Mouse (Mus musculus) left cerebral cortex, postnatal 10 days (tissue): ENCODE results near the gene Rxfp4. TPM values are rescaled to one million over a fixed set of nuclear protein-coding genes. Genes with fewer than 3 reads are reported as not detected.

Source experiments
- DNase-seq, 2 experiments: peaks; one replicate each; pipeline ENCODE4 v3.0.0; 2021 to 2022; ENCODE audit warnings: low spot score in 2 of 2, mixed read lengths in 1 of 2; ENCODE audit errors: extremely low spot score in 1 of 2
- intact Hi-C: fragments of 180-260 bp; cut with DNase I; formaldehyde crosslinking; loops from one replicate; pipeline ENCODE4 v1.15.1; 2025
- total RNA-seq, 2 experiments: library from RNA; stranded (reverse); gene quantifications; 2 replicates each; pipeline ENCODE4 v1.2.3; 2021

Rxfp4 gene
- not detected for total RNA-seq

DNA sequence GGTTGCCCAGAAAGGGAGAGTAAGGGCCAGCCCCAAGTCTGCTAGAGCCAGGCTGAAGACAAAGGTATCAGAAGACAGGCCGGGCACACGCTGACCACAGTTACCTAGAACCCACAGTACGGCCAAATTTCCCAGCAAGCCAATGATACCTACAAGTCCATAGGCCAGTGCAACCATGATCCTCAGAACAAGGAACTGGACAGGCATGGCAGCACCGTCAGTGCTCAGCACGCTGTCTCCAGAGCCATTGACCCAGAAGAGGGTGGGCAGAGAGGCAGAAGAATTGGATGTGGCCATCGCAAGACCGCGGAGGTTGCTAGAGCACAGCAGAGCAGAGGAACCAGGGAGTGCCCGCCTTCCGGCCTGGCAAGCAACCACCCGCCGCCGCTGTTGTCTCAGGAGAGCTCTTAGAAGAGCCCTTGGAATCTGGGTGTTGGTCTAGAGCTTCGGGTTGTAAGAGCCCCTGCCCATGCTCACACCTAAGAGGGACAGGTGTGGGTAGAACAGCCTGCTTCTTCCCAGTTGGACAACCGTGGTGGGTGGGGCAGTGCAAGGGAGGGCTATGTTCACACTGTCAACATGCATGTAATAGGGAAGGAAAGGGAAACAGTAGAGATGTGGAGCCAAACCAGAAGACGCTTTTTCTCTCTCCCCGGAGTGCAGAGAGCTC is at the start of gene Rxfp4:
Gene Rxfp4 (minus strand): TSS at position 297 of the 670 bp plus-strand sequence.
- intact Hi-C loops: no loop called here
- peak in 1 of 2 experiments; percentile 22 for DNase-seq

DNA sequence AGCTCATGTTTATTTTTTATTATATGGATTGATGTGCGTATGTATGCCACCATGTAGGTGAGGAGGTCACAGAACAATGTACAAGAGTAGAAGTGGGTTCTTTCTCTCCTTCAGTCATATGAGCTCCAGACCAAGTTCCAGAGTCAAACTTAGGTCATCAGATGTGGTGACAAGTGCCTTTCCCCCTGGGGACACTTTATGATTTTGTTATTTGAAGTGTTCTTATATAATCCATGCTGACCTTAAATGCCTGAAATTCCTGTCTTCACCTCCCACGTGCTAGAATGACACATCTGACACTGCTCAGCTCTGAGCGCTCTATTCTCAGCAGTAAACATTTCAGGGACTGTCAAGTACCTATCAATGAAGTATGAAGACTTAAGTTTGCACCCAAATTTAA is 48.3 kb upstream of the Rxfp4 start:
- intact Hi-C loops: no loop called here
- DNase-seq: no peak

DNA sequence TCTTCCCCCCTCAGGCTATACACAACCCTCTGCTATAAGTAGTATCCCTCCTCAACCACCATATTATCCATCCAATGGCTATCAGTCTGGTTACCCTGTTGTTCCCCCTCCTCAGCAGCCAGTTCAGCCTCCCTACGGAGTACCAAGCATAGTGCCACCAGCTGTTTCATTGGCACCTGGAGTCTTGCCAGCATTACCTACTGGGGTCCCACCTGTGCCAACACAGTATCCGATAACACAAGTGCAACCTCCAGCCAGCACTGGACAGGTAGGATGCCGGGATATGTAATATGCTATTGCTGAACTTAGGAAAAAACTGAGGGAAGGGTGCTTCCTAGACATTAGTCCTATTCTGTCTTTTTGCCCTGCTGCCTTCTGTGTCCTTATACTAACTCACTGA is 47.3 kb upstream of the Rxfp4 start:
- intact Hi-C loops: no loop called here
- DNase-seq: no peak

DNA sequence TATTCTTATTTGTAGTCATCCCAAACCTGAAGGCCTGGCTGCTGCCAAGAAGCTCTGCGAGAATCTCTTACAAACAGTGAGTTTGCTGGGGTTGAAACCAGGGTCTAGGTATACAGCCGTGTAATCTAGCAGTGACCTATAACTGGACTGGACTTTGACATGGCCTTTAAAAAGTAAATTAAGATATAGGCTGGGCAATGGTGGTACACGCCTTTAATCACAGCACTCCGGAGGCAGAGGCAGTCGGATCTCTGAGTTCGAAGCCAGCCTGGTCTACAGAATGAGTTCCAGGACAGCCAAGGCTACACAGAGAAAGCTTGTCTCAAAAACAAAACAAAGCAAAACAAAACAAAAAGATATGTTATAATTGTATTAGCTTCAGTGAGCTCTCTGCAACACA is 45.9 kb upstream of the Rxfp4 start:
- no peak for DNase-seq
- intact Hi-C loops: loop anchor here (10.0 kb wide), 1 partner anchor 394 kb away; no protein-coding TSS in a partner anchor

DNA sequence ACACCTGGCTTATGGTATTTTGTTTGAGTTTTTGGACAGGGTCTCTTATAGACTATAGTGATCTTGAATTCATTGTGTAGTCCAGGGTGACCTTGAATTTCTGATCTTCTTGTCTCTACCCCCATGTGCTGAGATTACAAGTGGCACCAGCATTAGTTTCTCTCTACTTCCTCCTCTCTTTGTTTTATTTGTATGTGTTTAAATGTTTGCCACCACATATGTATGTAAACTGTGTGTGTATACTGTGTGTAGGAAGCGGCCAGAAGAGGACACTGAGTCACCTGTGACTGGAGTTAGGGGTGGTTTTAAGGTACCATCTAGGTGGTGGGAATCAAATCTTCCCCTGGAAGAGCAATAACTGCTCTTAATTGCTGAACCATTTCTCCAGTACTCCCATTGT is 45.1 kb upstream of the Rxfp4 start:
- intact Hi-C loops: loop anchor here (10.0 kb wide), 1 partner anchor 393 kb away; no protein-coding TSS in a partner anchor
- DNase-seq: no peak

DNA sequence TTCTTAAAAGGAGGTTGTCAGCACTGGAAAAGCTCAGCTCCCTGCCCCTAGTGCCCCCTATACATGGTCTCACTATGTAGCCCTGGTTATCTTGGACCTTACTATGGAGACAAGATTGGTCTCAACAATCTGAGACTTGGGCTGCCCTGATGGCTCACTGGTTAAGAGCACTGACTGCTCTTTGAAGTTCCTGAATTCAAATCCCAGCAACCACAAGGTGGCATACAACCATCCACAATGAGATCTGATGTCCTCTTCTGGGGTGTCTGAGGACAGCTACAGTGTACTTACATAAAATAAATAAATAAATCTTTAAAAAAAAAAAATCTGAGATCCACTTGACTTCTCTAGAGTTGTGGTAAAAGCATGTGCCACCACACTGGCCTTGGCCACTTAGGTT is 42.6 kb upstream of the Rxfp4 start:
- intact Hi-C loops: loop anchor here (10.0 kb wide), 1 partner anchor 391 kb away; no protein-coding TSS in a partner anchor
- DNase-seq: no peak

DNA sequence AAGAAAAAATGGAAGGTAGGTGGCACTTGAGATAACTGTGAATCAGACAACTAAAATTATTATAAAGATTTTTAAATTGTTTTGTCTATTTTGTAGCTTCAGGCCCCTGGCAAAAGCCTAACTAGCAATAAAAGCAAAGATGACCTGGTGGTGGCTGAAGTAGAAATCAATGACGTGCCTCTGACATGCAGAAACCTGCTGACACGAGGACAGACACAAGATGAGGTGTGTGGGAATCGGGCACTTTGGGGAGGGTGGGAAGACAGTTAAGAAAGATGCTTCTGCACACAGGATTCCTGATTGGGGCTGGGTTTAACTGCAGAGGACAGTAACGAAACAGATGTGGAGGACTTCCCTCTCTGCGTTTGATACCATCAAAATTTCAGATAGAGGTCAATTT is 36.1 kb upstream of the Rxfp4 start:
- intact Hi-C loops: loop anchor here (5.0 kb wide), 1 partner anchor 82 kb away; the partner anchor contains the start of gene Arhgef2
- DNase-seq: no peak

DNA sequence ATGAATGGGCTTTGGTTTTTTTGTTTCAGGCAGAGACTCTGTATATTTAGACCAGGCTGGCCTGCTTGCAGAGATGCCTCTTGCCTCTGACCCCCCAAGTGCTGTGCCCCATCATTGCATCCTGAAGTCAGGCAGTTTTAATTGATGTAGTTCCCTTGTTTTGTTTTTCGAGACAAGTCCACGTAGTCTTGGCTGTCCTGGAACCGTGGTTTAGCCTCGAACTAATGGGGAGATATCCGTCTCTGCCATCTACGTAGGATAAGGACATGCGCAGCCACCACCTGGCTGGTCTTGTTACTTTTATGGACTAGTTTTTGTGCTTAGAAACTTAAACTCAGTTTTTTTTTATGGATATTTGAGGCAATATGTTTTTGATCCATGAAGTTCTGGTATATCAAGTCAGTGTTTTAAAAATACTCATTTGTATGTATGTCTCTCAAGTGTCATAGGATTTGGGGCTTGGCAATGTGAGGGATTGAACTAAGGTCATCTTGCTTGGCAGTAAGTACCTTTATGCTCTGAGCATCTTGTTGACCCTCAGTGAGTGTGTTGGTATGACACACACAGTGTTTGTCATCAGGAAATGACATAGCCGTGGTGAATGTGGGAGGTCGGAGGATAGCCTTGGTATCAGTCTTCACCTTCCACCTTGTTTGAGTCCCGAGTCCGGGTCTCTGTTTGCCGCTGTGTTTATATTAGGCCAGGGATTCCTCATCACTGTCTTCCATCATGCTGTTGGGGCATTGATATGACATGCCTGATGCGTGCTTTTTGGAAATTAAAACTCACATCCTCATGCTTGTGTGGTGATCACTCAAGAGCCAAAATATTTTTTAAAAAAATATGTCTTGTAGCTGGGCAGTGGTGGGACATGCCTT is 34.0 kb upstream of the Rxfp4 start:
- intact Hi-C loops: loop anchor here (5.0 kb wide), 1 partner anchor 80 kb away; the partner anchor contains the start of gene Arhgef2
- no peak for DNase-seq

DNA sequence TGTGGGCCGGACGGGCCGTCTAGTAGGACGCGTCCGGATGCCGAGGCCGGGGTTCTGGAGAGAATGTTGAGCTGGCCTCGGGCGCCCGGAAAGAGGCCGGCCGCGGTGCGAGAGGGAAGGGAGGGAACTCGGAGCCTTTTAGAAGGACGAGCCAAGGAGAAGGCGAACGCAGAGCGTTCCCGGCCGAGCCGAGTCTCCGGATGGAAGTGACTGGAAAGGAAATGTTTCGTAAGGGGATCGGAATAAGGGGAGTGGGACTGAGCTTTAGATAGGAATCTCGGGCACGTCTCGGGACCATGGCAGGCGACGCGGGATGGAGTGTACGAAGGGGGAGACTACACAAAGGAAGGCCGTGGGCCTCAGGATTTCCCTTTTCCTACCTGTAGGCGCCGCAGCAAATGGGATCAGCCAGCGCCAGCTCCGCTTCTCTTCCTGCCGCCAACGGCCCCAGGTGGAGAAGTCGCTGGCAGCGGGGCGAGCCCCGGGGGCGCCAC is 33.1 kb upstream of the Rxfp4 start:
- peak in 1 of 2 experiments; percentile 69 for DNase-seq
- intact Hi-C loops: loop anchor here (5.0 kb wide), 1 partner anchor 79 kb away; the partner anchor contains the start of gene Arhgef2

DNA sequence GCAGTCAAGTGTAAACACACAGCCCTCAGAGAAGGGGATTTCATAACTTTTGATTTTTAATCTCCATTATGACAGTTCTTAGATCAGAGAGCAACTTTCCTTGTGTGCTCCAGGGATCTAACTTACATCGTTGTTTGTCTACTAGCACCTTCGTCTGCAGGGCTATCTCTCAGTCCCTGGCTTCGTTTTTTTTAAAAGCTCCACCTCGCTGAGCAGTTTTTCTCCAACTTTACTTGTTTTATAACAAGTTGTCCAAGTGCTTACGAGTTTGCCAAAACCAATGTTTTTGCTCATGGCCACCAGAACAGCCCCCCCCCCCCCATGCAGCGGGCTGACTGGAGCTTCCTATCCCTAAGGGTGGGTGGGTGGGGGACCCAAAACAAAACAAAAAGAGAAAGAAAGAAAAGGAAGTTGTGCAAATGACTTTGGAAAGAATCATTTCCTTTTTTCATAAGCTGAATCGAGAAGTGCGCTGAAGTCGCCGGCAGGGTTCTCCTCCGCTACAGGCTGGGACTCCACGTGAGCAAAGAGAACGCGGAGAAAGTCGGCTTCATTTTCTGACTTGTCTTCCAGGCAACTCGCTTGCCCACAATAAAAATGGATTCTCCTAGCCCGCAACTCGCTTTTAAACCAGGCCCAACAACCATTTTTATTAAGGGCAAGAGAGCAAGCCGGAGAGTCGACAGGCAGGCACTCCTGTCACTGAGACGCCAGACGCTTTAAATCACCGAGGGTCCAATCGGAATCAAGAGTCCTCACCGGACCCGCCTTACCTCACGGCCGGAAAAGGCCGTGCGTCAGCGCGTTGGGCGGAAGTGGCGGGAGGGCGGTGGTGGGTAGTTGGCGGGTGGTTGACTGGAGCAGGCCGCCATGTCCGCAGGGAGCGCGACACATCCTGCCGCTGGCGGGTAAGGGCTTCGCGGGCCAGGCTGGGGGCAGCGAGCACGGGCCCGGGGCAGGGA is 32.3 kb upstream of the Rxfp4 start, which contains the start of gene Khdc4:
Gene Khdc4 (plus strand): TSS at position 824 of the 962 bp plus-strand sequence.
- intact Hi-C loops: loop anchor here (5.0 kb wide), 1 partner anchor 78 kb away; the partner anchor contains the start of gene Arhgef2
- DNase-seq: peak; percentile 97 to 98

DNA sequence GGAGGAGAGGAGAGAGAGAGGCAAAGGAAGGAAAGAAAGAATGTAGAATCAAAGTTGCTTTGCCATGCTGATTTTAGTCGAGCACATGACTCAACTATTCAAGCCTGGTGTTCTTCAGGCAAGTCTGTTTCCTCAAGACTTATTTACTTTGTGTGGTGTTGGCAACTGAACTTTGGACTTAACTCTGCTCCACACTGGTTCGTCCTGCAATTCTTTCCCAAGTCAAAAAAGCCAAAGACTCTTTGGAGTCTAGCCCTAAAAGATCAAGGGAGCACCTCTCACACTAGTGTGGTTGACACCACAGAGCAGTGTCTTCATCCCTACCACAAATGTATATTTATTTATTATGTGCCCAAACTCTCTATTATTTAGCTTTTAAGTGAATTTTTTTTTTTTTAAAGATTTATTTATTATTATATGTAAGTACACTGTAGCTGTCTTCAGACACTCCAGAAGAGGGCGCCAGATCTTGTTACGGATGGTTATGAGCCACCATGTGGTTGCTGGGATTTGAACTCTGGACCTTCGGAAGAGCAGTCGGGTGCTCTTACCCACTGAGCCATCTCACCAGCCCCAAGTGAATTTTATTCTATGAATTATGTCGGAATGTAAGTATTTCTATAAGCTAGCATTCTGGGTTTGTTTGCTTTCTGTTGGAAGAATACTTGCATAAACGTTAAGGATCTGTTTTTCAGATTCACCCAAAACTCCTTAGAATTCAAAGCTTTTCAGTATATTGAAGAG is 31.5 kb upstream of the Rxfp4 start:
- no peak for DNase-seq
- intact Hi-C loops: no loop called here

DNA sequence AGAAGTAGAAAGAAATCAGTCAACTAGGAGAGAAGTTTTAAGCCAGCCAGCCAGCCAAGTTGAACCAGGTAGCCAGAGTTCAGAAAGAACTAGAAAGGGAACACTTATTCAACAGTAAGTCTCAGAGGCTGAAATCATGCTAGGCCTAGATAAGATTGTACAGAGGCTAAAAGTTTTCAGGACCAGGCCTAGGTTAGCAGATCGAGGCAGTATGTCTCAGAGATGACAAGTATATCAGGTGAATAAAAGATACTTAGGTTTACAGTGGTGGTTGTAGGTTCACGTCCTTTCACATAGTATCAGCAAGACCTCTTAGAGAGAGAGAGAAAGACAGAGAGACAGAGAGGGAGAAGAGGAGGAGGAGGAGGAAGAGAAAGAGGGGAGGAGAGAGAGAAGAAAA is 30.9 kb upstream of the Rxfp4 start:
- intact Hi-C loops: no loop called here

DNA sequence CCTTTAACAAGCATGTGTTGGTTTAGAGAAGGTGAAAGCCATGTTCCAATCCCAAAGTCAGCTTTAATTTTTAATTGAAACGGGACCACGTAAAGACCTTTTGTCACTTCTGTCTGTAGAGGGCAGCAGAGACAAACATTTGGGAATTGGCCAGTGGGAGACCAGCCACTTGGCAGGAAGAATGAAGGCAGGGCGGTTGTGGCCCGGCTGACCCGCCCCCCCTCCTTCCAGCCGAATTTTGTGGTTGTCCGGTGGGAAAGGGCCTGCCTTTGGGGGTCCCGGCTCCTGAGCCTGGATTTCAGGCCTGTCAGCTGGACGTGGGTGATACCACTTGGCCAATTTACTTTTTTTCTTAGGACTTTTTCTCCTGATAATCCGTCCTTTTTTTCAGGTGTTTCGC is 24.5 kb upstream of the Rxfp4 start:
- intact Hi-C loops: no loop called here
- DNase-seq: peak; percentile 40 to 78

More for the DNA sequence above, 30.9 kb upstream of the Rxfp4 start:
- DNase-seq: no peak

DNA sequence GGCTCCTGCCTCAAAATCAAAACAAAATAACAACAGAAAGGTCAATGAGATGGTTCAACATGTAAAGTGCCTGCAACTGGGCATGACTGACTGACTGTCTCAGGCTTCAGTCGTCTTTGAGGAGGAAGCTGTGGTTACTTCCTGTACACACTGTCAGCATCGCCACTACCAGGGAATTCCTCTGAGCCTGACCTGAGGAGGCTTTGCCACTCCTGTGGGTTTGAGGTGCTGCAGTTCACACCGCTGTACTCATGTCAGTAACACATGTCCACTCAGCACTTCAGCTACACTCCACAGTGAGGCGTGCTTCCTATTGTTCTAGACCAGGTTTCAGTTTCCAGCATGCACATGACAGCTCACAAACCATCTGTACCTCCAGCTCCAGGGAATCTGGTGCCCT is 11.2 kb upstream of the Rxfp4 start:
- intact Hi-C loops: no loop called here
- DNase-seq: no peak

DNA sequence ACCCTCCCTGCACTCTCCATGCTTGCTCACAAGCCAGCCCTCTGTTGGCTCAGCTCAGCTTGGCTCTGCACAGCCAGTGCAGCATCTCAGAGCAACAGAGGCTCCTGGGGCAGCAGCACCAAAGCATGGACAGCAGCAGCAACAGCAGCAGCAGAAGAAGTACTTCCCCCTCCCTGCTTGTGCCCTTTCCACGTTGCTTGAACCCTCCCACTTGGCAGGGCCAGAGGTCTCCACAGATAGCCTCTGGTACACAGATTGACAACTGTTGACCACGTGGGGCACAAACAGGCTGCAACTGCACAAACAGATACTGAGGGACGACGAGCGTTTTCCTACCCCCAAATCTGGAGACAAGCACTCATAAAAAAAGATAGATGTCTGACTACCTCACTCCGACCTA is 6.9 kb upstream of the Rxfp4 start:
- intact Hi-C loops: no loop called here
- DNase-seq: no peak

DNA sequence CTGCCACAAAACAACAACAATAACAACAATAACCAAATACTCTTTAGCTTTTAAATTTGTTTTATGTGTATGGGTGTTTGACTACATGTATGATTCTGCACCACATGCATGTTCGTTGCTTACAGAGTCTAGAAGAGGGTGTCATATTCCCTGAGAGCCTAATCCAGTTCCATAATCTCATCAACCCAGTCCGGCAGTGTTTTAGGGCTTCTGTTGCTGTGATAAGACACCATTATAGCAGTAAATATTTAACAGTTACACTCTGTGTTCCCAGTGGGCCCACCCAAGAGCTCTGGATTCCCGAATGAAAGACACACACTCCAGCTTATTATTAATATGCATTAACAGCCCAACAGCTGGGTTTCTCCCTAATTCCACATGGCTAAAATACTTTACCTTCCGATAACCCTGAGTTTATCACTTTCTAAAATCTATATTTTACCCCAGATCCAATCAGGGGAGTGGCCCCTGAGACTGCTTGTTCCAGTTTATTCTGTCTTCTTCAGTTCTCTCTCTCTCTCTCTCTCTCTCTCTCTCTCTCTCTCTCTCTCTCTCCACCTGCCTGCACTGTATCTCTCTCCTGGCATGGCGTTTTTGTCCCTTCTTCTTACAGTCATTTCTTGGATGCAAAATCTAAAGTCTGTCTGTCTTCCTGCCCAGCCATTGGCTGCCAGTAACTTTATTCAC is 5.6 kb upstream of the Rxfp4 start:
- intact Hi-C loops: no loop called here
- no peak for DNase-seq

DNA sequence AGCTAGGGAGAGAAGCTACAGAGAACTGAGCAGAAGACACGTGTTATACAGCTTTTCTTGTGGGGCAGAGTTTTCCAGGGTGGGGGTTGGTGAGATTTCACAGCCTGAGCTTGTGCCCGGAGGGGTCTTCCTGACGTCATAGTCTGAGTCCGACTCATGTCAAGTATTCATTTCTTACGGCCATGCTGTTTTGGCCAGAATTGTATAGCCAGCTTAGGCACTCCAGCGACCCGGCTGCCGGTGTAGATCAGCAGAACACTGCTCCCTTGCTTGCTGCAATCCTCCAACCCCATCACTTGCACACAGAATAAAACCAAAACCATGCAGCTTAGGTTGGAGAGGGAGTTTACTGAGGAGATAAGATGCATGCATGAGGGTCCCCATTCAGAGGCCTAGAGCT is 2.7 kb upstream of the Rxfp4 start:
- intact Hi-C loops: no loop called here
- peak in 1 of 2 experiments; percentile 6 for DNase-seq
